Mouse (Mus musculus) adrenal gland, adult 8-10 months (tissue): Measurements from ENCODE around the gene Snrpc. TPM values are rescaled to one million over a fixed set of nuclear protein-coding genes. Genes with fewer than 3 reads are reported as not detected.
"Not testable (repeated sequence)": the region's sequence is repeated elsewhere in the genome, so short reads cannot be mapped to it uniquely, and the experiment has no call there.

Experiments used
- DNase-seq: peaks from one replicate; pipeline ENCODE4 v3.0.0; 2022
- total RNA-seq, 4 experiments: library from RNA; stranded (reverse); gene quantifications; 2 replicates each; pipeline ENCODE4 v1.2.4; 2022

The Snrpc gene
- 10 to 100 TPM; 58.4 to 66.3 (median 59.3) TPM for total RNA-seq

- DNase-seq, result not testable (repeated sequence)
Measured at GRCm38 (mm10) chr17:27837850-27838249, at the start of gene Snrpc. Gene Snrpc, plus strand, starts transcription at chr17:27838150.

DNA sequence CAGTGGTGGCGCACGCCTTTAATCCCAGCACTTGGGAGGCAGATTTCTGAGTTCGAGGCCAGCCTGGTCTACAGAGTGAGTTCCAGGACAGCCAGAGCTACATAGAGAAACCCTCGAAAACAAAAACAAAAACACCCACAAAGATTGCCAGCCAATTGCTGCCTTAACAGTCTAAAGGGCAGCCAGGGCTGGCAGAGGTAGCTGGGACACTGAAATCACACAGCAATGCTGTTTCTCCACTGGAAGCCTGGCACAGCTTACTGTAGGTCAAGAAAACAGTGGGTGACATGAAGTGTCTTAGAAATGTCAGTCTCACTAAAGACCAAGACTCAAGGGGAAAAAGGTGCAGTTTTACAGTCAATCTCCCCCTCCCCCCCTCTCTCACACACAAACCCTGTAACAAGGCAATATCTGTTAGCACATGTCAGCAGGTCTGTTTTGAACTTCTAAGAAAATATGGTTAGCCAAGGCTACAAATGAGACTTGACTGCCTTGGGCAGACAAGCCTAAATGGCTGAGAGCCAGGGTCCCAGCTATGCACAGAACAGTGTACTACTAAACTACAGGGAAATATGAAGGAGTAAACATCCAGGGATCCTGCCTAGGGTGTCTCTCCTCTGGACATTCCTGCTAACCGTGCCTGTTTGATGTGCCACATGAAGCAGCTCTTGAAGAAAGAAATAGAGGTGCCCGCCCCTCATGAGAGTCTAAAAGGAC is 49.3 kb upstream of the Snrpc start:
- no peak for DNase-seq

- DNase-seq, result no peak
Measured at GRCm38 (mm10) chr17:27790015-27790414, 47.9 kb upstream of the Snrpc start.

GRCm38 (mm10) chr17:27790976-27791375 is 47.0 kb upstream of the Snrpc start:
- DNase-seq, result no peak

GRCm38 (mm10) chr17:27791556-27791955 is 46.4 kb upstream of the Snrpc start:
- no peak for DNase-seq

DNA sequence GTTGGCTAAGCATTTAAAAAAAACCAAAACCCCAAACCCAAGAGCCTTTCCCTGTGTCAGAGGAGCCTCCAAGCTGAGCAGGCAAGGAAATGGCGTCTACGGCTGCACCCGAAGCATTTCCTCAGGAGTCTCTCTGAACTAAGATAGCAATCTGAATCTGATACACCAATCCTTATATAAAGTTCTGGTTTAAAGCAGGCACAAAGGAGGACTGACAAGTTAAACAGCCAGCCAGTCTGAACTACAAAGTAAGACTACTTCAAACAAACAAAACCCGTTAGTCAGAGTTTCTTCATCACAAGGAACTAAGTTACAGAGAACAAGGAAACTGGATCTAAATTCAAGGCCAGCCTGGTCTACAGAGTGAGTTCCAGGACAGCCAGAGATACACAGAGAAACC is 45.4 kb upstream of the Snrpc start:
- no peak for DNase-seq

DNA sequence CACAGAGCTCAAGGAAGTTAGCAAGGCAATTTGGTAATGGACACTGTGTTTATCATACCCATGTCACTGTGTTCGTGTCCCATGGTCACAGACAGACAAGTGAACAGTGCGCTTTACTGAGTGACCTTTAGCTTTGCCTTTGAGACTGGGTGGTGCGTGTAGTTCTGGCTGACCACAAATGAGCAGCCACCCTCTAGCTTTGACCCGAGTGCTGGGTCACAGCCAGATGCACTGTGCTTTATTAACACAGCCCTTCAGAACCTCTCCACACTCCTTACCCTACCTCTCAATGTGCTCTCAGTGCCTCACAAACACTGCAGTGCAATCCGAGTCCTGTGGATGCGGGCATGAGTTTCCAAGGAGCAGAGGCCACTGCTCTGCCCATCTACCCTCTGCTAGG is 44.8 kb upstream of the Snrpc start:
- no peak for DNase-seq

DNA sequence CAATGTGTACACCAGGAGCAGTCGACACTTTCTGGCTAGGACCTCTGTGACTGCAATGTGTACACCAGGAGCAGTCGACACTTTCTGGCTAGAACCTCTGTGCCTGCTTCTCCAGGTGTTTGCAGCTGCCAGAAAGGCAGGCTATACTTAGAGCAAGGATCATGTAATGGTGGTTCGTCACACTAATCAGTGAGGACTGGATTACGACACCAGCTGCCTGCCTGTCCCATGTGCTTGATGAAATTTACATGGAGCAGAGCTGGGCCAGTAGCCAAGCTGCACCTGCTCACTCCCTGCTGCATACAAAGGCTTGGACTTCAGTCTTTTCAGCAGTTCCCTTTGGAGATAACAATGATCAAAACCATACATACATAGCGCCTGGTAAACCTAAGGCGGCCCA is 41.2 kb upstream of the Snrpc start:
- no peak for DNase-seq

GRCm38 (mm10) chr17:27797341-27797872 is 40.5 kb upstream of the Snrpc start:
- no peak for DNase-seq

DNA sequence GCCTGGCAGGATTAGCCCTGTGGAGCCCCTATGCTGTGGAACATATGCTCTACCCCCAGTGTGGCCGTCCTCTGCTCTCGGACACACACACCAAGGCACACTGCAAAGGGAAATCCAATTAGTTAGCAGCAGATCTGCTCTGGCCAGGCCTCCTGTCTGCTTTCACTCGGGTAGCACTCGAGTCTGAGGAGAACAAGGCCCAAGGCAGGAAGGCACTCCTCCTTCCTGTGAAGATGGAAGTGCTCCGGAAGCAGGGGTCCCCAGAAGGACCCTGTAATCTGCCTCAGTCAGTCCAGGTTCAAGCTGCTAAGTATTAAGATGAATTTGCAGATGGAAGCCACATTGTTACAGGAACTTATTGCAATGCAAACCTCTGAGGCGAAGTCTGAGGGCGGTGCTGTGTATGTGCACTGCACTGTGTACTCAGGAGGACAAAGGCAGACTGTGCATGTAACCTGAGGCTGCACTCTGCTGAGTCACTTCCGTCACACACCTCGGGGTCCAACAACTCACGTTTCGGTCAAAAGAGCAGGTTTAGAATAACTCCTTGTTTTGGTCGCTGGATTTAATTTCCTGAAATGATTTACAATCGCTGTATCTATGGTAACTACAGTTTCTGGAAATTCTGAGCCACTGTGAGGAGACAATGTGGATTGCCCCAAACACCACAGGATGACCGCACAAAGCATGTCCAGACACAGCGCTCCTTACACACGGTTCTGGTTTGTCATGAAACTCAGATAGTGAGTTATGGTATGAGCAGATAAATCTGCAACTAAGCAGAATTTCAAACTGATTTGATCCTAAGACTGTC is 38.0 kb upstream of the Snrpc start:
- DNase-seq, result no peak

GRCm38 (mm10) chr17:27800710-27801648 is 37.0 kb upstream of the Snrpc start:
- no peak for DNase-seq

- DNase-seq, result peak; percentile 69
Measured at GRCm38 (mm10) chr17:27803752-27804151, 34.2 kb upstream of the Snrpc start.

DNA sequence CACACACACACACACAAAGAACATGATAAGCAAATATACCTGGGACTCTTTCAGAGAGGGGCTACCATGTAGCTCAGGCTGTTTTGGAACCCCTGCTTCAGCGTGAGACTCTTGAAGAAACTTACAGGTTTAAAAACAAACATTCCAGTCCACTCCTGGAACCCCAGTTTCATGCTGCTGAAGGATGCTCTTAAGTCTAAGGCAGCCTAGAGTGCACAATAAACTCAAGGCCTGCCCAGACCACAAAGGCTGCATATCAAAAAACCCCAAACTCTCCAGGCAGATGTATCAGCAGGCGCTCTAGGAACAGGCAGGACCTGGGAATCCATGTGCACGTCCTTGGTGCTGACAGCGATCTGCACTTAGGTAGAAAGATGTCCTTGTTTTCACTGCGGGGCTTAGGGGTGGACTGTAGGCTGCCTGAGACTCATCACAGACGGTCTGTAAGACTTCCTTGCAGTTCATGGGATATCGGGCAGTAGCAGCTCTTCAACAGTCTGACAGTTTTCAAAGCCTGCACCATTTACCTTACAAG is 33.7 kb upstream of the Snrpc start:
- no peak for DNase-seq

DNA sequence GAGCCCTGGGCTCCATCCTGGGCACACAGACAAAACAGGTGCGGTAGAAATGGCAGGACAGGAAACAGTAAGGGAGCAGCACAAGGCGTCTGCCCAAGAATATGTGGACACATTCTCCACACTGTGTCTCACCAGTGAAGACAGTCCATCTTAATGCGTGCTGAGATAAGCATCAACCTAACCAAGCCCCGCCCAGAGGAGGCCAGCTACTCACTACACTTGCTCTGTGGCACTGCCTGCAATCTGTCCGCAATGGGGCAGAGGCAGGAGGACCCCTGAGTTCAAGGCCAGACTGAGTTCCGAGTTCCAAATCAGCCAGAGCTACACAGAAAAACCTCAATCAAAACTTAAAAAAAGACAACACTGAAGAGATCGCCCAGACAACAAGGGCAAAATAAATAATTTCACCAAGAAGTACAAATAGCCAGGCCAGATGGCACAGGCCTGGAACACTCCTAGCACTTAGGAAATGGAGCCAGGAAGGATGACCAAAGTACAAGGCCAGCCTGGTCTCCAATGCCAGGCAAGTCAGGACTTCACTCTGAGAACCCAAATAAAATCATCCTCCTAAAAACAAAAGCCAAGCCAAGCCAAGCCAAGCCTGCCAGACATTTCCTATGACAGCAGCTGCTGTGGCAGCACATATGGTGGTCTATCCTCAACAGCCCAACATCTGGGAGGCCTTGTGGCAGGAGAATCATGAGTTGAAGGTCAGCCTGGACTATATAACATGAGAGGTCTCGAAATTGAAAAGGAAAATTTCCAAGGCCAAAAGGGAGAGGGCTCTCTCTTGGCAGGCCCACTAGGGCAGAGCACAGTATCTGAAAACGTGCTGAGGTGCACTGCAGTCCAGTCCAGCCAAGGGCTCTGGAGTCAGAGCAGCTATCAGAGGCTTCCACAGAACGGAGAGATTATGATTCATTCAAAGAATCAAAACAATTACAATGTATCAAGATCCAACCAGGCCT is 32.9 kb upstream of the Snrpc start:
- peak; percentile 56 for DNase-seq

DNA sequence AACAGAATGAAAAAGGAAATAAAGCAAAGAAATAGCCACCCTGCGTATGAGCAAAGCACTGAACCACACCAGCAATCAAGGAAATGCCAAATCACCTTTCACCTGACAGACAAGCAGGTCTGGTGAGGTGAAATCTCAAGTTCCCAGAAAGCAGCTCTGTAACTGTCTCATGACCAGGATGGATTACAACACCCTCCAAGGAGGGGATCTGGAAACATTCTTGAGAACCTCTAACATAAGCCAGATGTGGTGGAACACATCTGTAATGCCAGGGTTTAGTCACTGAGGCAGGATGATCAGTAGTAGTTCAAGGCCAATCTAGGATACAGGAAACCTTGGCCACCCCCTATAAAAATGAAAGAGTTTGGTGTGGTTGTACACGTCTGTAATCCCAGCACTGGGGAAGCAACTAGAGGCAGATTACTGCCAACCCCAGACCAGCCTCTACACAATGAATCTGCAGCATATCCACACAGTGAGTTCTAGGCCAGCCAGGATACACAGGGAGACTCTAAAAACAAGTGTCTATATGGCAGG is 30.3 kb upstream of the Snrpc start:
- DNase-seq, result no peak

- DNase-seq, result no peak
Measured at GRCm38 (mm10) chr17:27810569-27811331, 27.2 kb upstream of the Snrpc start.

DNA sequence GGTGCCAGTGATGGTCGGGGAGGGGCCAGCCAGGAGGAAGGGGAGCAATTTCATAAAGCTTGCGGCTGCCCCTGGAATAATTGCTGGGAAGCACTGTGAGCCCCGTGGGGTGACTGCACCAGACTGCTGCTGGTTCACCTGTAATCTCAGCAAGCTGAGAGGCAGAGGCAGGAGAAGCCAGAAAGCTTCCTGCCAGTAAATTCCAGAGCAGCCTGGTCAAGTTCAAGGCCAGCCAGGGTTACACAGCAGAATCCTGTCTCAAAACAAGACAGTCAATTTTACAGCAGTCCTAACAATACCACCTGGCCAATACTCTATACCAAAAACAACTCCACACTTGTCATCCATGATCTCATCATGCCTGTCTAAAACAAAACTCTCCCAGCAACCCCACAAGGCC is 26.0 kb upstream of the Snrpc start:
- no peak for DNase-seq

DNA sequence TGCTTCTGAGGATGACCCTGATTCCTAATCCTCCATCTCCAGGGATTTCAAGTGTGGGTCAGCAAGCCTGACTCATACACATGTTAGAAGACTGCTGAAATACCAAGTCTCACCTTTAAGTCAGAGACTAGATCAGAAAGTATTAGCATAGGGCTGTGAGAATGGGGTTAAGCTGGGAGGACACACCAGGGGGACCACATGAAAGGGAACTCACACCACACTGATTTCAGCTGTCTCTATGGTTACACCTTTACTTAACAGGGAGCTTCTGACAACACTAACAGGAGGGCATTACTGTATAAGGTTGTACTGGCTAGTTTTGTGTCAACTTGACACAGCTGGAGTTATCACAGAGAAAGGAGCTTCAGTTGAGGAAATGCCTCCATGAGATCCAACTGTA is 23.3 kb upstream of the Snrpc start:
- DNase-seq, result no peak

GRCm38 (mm10) chr17:27819011-27819410 is 18.9 kb upstream of the Snrpc start:
- no peak for DNase-seq

DNA sequence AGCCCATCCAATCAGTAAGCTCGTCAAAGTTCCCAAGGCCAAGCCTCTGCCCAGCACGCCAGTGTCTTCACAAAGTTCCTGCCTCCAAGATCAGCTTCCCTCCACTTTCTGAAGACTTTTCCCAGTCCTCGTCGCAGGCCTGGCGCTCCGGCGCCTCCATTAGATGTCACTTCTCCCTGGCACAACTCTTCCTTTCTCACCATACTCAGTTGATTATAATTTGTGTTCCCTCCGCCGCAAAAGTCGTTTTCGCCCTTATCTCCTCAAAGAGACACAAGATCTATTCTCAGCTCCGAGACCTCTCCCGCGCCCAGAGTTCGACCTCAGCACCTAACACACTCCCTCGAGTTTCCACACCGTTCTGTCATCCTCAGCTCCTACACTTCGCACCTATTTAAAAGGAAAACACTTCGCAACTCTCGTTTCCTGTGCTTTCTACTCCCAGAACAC is 18.4 kb upstream of the Snrpc start:
- no peak for DNase-seq
